Mouse (Mus musculus) lung, adult 2 months (tissue): ENCODE measurements around the gene Dnase1l3. TPM values are rescaled to one million over a fixed set of nuclear protein-coding genes. Genes with fewer than 3 reads are reported as not detected.

ENCODE experiments used
- DNase-seq: peaks from one replicate; pipeline ENCODE4 v3.0.0; 2022
- H3K4me1 ChIP-seq: fragments of 200-500 bp; 2 replicates; pipeline ENCODE4 v1.6.1; 2011; ENCODE audit warnings: low read length; ENCODE audit not compliant: control insufficient read depth, insufficient read depth
- H3K4me3 ChIP-seq: fragments of 200-500 bp; replicated peaks from 2 replicates; pipeline ENCODE3; 2011; ENCODE audit warnings: low read depth, mild to moderate bottlenecking, control low read depth, low read length; ENCODE audit errors: extremely low read depth
- CTCF ChIP-seq: fragments of 200-500 bp; IDR thresholded peaks from 2 replicates; pipeline ENCODE4 v1.5.1; 2011; ENCODE audit warnings: mild to moderate bottlenecking, low read length, control low read depth; ENCODE audit not compliant: insufficient read depth
- POLR2A ChIP-seq: fragments of 200-500 bp; IDR thresholded peaks from 2 replicates; pipeline ENCODE4 v1.6.1; 2011; ENCODE audit warnings: low read depth, mild to moderate bottlenecking, control low read depth, low read length, borderline replicate concordance; ENCODE audit errors: extremely low read depth
- WGBS: fragments of 180-500 bp; shearing (Covaris S2); methylation state at CpG from one replicate; pipeline ENCODE4 v1.1.7; 2018; 5-methylcytosine and 5-hydroxymethylcytosine counted together
- polyA plus RNA-seq: library from polyadenylated mRNA; depleted of rRNA; stranded (reverse); fragments of >200 nt; gene quantifications from 2 replicates; pipeline ENCODE4 v1.2.3, GENCODE M21; 2012; rRNA removed

Gene Dnase1l3
- 1.5 and 1.9 TPM in 2 replicates for polyA plus RNA-seq

DNA sequence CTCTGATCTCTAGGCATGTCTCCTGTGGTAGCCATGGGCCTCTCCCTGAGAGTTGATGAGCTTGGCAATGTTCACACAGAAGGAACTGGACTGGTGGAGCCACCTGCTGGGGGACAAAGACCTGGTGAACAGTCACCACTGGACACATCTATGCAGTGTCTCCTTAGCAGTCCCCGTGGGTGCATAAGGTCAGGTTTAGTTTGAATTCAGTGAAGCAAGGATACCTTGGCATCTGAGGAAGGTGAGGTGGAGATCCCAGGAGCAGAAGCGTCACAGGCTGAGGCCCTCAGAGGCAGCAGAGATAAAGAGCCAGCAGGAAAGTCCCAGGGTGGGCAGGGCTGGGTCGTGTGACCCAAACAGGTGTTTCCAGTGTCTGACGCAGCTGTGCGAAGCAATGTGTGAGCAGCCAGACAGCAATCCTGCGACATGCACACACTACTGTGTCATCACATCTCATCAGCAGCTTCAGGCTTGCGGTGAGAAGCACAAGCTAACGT, at the start of gene Dnase1l3:
Gene Dnase1l3 (minus strand): TSS at position 303 of the 497 bp plus-strand sequence.
- H3K4me3 ChIP-seq = no peak within 1 kb of the TSS
- 40% methylated on average over 8 of the region's 8 CpGs for WGBS
- DNase-seq = peak; percentile 33
- H3K4me1 ChIP-seq = no peaks in the 10 kb centered on the region
- TF ChIP-seq POLR2A (no peak), CTCF (peak; percentile 57)

DNA sequence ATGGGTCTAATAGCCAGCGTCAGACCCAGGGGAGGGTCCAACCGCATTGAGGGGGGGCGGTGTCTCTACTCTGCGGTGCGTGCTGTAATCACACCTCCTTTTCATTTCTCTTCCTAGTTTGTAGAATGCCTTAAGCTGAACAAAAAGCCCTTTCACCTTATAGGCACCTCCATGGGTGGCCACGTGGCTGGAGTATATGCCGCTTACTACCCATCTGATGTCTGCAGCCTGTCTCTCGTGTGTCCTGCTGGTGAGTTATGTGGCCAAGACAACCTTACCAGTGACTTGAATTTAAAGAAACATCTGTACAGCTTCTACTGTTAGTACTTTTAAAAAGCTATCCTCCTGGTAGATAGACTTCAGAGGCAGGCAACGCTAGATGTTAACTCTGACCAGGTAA, 48.2 kb upstream of the Dnase1l3 start:
- DNase-seq = no peak
- Histone ChIP-seq H3K4me3 (no peak overlapping the region), H3K4me1 (no peaks in the 10 kb centered on the region)
- WGBS = 96% methylated on average over 9 of the region's 9 CpGs
- no peak for TF ChIP-seq CTCF
- no peak for TF ChIP-seq POLR2A

DNA sequence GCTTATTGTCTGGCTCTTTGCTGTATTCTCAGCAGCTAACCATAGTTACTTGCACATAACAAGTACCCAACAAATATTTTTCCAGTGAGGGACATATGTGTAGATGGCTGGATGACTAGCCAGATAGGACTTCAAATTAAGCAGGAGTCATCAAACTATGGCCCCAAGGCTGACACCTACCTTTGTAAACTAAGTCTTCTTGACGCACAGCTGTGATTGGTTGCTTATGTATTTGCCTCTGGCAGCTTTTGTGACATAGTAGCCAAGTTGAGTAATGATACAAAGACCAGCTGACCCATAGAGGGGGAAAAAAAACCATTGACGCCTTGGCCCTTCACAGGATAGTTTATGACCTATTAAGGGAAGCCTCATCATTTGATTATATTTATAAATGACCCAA, 47.7 kb upstream of the Dnase1l3 start:
- TF ChIP-seq CTCF = no peak
- TF ChIP-seq POLR2A = no peak

DNA sequence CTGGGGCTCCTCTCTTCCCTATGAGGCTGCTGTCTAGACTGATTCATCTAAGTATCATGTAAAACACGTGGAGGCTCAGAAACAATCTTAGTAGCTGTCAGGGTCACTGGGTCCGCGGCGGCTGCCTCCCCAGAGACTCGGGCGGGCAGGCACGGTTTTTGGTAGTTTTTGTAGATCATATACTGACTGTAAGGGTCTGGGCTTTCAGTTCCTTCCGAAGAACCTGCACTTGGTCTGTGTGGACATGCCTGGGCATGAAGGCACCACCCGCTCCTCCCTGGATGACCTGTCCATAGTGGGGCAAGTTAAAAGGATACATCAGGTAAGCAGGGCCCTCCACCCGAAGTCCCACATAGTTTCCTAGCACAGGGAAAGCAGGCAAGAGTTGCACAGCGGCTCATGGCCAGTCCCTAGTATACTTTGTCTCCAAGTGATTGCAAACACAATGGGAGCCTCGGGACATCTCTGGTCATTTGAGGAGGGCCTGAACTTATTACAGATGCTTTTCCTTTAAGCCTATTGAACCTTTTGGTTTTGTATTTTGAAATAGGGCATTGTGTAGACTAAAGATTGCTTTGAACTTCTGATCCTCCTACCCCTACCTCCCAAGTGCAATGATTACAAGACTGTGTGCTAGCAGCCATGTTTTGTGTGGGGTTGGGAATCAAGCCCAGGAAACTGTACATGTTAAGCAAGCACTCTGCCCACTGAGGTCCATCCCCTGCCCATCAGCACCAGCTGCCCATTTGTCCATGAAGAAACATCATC, 46.7 kb upstream of the Dnase1l3 start:
- no peak for TF ChIP-seq CTCF
- TF ChIP-seq POLR2A = no peak
- DNase-seq = no peak
- H3K4me1 ChIP-seq = no peaks in the 10 kb centered on the region
- WGBS = 86% methylated on average over 12 of the region's 12 CpGs
- no peak overlapping the region for H3K4me3 ChIP-seq

More for the DNA sequence above, 47.7 kb upstream of the Dnase1l3 start:
- H3K4me3 ChIP-seq = no peak overlapping the region
- no peaks in the 10 kb centered on the region for H3K4me1 ChIP-seq
- no peak for DNase-seq
- 90% methylated on average over 2 of the region's 2 CpGs for WGBS

DNA sequence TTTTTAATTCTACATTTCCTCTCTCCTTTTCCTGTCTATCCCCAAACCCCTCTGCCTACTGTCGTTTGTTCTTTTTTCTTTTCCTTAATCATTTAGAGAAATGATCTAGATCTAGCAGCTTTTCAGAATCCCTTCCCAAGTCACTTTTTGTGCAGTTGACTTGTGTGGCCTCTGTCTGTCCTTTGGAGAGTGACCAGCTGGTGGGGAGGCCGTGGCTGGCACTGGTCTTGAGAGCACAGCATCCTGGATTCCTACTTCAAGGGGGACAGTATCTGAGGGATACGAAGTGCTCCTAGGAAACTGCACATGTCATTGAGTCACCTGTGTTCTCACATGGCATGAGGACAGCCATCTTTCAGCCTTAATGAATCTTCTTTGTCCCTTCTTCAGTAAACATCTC, 45.8 kb upstream of the Dnase1l3 start:
- WGBS = 68% methylated on average over 3 of the region's 3 CpGs
- no peak overlapping the region for H3K4me3 ChIP-seq
- TF ChIP-seq POLR2A (no peak), CTCF (no peak)
- no peaks in the 10 kb centered on the region for H3K4me1 ChIP-seq
- DNase-seq = no peak

- 60% methylated on average over 7 of the region's 7 CpGs for WGBS
- TF ChIP-seq CTCF = no peak
- no peak for TF ChIP-seq POLR2A
- Histone ChIP-seq H3K4me3 (no peak overlapping the region), H3K4me1 (no peaks in the 10 kb centered on the region)
- DNase-seq = peak; percentile 13
Measured at GRCm38 (mm10) chr14:8038791-8039448, 44.5 kb upstream of the Dnase1l3 start.

- no peak for DNase-seq
- Histone ChIP-seq H3K4me1 (no peaks in the 10 kb centered on the region), H3K4me3 (no peak overlapping the region)
- TF ChIP-seq CTCF = no peak
- no peak for TF ChIP-seq POLR2A
- WGBS = 57% methylated on average over 5 of the region's 5 CpGs
Measured at GRCm38 (mm10) chr14:8038150-8038549, 43.8 kb upstream of the Dnase1l3 start.

- 83% methylated on average over 5 of the region's 5 CpGs for WGBS
- DNase-seq = no peak
- TF ChIP-seq POLR2A (no peak), CTCF (no peak)
- H3K4me3 ChIP-seq = no peak overlapping the region
- no peaks in the 10 kb centered on the region for H3K4me1 ChIP-seq
Measured at GRCm38 (mm10) chr14:8036406-8036805, 42.0 kb upstream of the Dnase1l3 start.

DNA sequence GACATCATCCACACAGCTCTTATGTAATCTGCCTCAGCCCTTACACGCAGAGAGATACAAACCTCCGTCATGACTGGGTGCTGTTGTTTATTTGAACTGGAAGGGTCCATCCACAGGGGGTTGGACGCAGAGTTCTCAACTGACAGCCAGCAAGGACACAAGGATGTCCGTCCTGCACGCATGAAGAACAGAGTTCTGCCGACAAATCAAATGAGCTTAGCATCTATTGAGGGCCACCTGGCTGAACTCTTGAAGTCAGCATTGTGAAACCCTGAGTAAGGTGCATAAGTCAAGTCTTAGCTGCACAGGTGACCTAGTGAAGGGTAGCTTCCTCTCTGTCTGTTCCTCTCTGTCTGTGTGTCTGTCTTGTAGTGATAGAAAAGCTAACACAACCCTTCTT, 41.6 kb upstream of the Dnase1l3 start:
- DNase-seq = no peak
- WGBS = 82% methylated on average over 6 of the region's 6 CpGs
- Histone ChIP-seq H3K4me3 (no peak overlapping the region), H3K4me1 (no peaks in the 10 kb centered on the region)
- no peak for TF ChIP-seq POLR2A
- no peak for TF ChIP-seq CTCF
